Mouse (Mus musculus) midbrain, embryonic 14.5 days (tissue): Measurements from ENCODE around the gene Dnase1l2. TPM values are rescaled to one million over a fixed set of nuclear protein-coding genes. Genes with fewer than 3 reads are reported as not detected.
"Not testable (repeated sequence)": the region's sequence is repeated elsewhere in the genome, so short reads cannot be mapped to it uniquely, and the experiment has no call there.

Experiments used
- ATAC-seq: fragments of 200-750 bp; cut with Nextera tagmentation; 2 replicates; pipeline ENCODE4 v1.8.0; 2017; ENCODE audit warnings: moderate number of reproducible peaks, moderate library complexity; ENCODE audit not compliant: low FRiP score, low TSS enrichment
- DNase-seq: peaks from one replicate; pipeline ENCODE4 v3.0.0-alpha.2; 2015
- H3K27ac ChIP-seq: fragments of 300-500 bp; sonication (generic); replicated peaks from 2 replicates; pipeline ENCODE4 v1.5.1; 2014; ENCODE audit warnings: mild to moderate bottlenecking, low read depth, low read length, moderate library complexity
- H3K27me3 ChIP-seq: fragments of 300-500 bp; sonication (generic); 2 replicates; pipeline ENCODE4 v1.6.1; 2014; ENCODE audit warnings: low read length, control low read depth, mixed read lengths; ENCODE audit not compliant: control insufficient read depth, insufficient read depth
- H3K36me3 ChIP-seq: fragments of 300-500 bp; sonication (generic); 2 replicates; pipeline ENCODE4 v1.6.1; 2014; ENCODE audit warnings: low read length, control low read depth; ENCODE audit not compliant: control insufficient read depth, insufficient read depth
- H3K4me1 ChIP-seq: fragments of 300-500 bp; sonication (generic); 2 replicates; pipeline ENCODE4 v1.6.1; 2014; ENCODE audit warnings: mild to moderate bottlenecking, antibody characterized with exemption, low read length, control low read depth; ENCODE audit not compliant: control insufficient read depth, insufficient read depth
- H3K4me2 ChIP-seq: fragments of 300-500 bp; sonication (generic); 2 replicates; pipeline ENCODE4 v1.6.1; 2014; ENCODE audit warnings: mild to moderate bottlenecking, low read length, moderate library complexity
- H3K4me3 ChIP-seq: fragments of 300-500 bp; sonication (generic); replicated peaks from 2 replicates; pipeline ENCODE4 v1.5.1; 2014; ENCODE audit warnings: low read depth, low read length
- H3K9ac ChIP-seq: fragments of 300-500 bp; sonication (generic); replicated peaks from 2 replicates; pipeline ENCODE4 v1.6.1; 2014; ENCODE audit warnings: mild to moderate bottlenecking, low read length, moderate library complexity
- H3K9me3 ChIP-seq: fragments of 300-500 bp; sonication (generic); 2 replicates; pipeline ENCODE4 v1.6.1; 2016; ENCODE audit warnings: low read length, control low read depth, mixed read lengths; ENCODE audit not compliant: control insufficient read depth
- WGBS: fragments of 180-500 bp; shearing (Covaris S2); extraction: QIAGEN DNeasy Blood & Tissue Kit; methylation state at CpG from one replicate; pipeline ENCODE4 v1.1.7; 2014; 5-methylcytosine and 5-hydroxymethylcytosine counted together
- polyA plus RNA-seq: library from polyadenylated mRNA; unstranded; fragments of >200 nt; fragmentation: Nextera tagmentation; extraction: Ambion mirVana; gene quantifications from 2 replicates; pipeline ENCODE4 v1.2.1, GENCODE M21; 2014

The Dnase1l2 gene
- polyA plus RNA-seq, 1 experiment from 2014 or later, result 4.2 TPM

GRCm38 (mm10) chr17:24426471-24427169 lies 16.3 kb downstream of the Dnase1l2 start, which contains the start of gene Eci1:
TSS of gene Eci1 (plus strand) at chr17:24426641.
- Histone ChIP-seq H3K36me3 (peaks cover 37% of the 10 kb centered on the region), H3K27ac (peak within 1 kb of the TSS; percentile 91), H3K27me3 (no peaks in the 10 kb centered on the region), H3K4me2 (peak within 1 kb of the TSS; percentile 70), H3K4me3 (peak within 1 kb of the TSS; percentile 57), H3K4me1 (0 out of 2 replicates have a peak, but pooled peaks cover 4% of the 10 kb centered on the region), H3K9me3 (no peaks in the 10 kb centered on the region), H3K9ac (peak within 1 kb of the TSS; percentile 87)
- DNase-seq (peak; percentile 90), ATAC-seq (peak; percentile 94)
- under 1% methylated on average over 48 of the region's 48 CpGs for WGBS

- Histone ChIP-seq H3K27ac (peak overlapping the region; percentile 91), H3K9ac (no peak overlapping the region), H3K9me3 (no peaks in the 10 kb centered on the region), H3K36me3 (peaks cover 44% of the 10 kb centered on the region), H3K4me2 (peak overlapping the region; percentile 70), H3K4me1 (0 out of 2 replicates have a peak, but pooled peaks cover 4% of the 10 kb centered on the region), H3K27me3 (no peaks in the 10 kb centered on the region), H3K4me3 (no peak overlapping the region)
- no peak for DNase-seq
- 90% methylated on average over 7 of the region's 7 CpGs for WGBS
- no peak for ATAC-seq
Observed at GRCm38 (mm10) chr17:24425905-24426304, 17.0 kb downstream of the Dnase1l2 start.

- not testable (repeated sequence) for H3K9ac ChIP-seq, ATAC-seq, H3K4me2 ChIP-seq, H3K4me3 ChIP-seq, DNase-seq, H3K4me1 ChIP-seq, H3K9me3 ChIP-seq, H3K27ac ChIP-seq, H3K27me3 ChIP-seq
- 95% methylated on average over 5 of the region's 8 CpGs for WGBS
- H3K36me3 ChIP-seq, result peaks cover 50% of the 10 kb centered on the region
Observed at GRCm38 (mm10) chr17:24425326-24425725, 17.6 kb downstream of the Dnase1l2 start.

GRCm38 (mm10) chr17:24424489-24424888 lies 18.4 kb downstream of the Dnase1l2 start:
- Histone ChIP-seq H3K9me3 (no peaks in the 10 kb centered on the region), H3K27me3 (no peaks in the 10 kb centered on the region), H3K36me3 (peaks cover 58% of the 10 kb centered on the region), H3K9ac (no peak overlapping the region), H3K4me1 (0 out of 2 replicates have a peak, but pooled peaks cover 4% of the 10 kb centered on the region), H3K27ac (no peak overlapping the region), H3K4me2 (no peak overlapping the region), H3K4me3 (no peak overlapping the region)
- DNase-seq (no peak), ATAC-seq (no peak)
- WGBS, result 96% methylated on average over 5 of the region's 5 CpGs

GRCm38 (mm10) chr17:24423114-24423513 lies 19.8 kb downstream of the Dnase1l2 start:
- Histone ChIP-seq H3K4me2 (no peak overlapping the region), H3K4me3 (no peak overlapping the region), H3K4me1 (0 out of 2 replicates have a peak, but pooled peaks cover 4% of the 10 kb centered on the region), H3K27ac (no peak overlapping the region), H3K9me3 (no peaks in the 10 kb centered on the region), H3K27me3 (no peaks in the 10 kb centered on the region), H3K9ac (no peak overlapping the region), H3K36me3 (peaks cover 72% of the 10 kb centered on the region)
- no peak for ATAC-seq
- WGBS, result 96% methylated on average over 4 of the region's 4 CpGs
- no peak for DNase-seq

GRCm38 (mm10) chr17:24416051-24416652 lies 26.8 kb downstream of the Dnase1l2 start:
- ATAC-seq (no peak), DNase-seq (no peak)
- Histone ChIP-seq H3K4me3 (peak overlapping the region; percentile 94; the same call in 1 of the 2 replicates), H3K4me2 (peak overlapping the region; percentile 65), H3K36me3 (peaks cover 44% of the 10 kb centered on the region), H3K27me3 (no peaks in the 10 kb centered on the region), H3K9me3 (no peaks in the 10 kb centered on the region), H3K27ac (no peak overlapping the region), H3K9ac (no peak overlapping the region), H3K4me1 (peaks cover 13% of the 10 kb centered on the region)
- 95% methylated on average over 3 of the region's 3 CpGs for WGBS

- Histone ChIP-seq H3K27ac (peak overlapping the region; percentile 91), H3K4me2 (peak overlapping the region; percentile 65), H3K4me3 (peak overlapping the region; percentile 94), H3K9me3 (no peaks in the 10 kb centered on the region), H3K9ac (peak overlapping the region; percentile 81), H3K4me1 (peaks cover 13% of the 10 kb centered on the region), H3K36me3 (peaks cover 40% of the 10 kb centered on the region), H3K27me3 (no peaks in the 10 kb centered on the region)
- under 1% methylated on average over 21 of the region's 21 CpGs for WGBS
- DNase-seq (no peak), ATAC-seq (no peak; the same call in none of the 2 replicates)
Observed at GRCm38 (mm10) chr17:24415011-24415410, 27.9 kb downstream of the Dnase1l2 start.

- Histone ChIP-seq H3K4me3 (peak within 1 kb of the TSS; percentile 94), H3K9me3 (no peaks in the 10 kb centered on the region), H3K9ac (peak within 1 kb of the TSS; percentile 81), H3K4me2 (peak within 1 kb of the TSS; percentile 65), H3K27ac (peak within 1 kb of the TSS; percentile 91), H3K4me1 (peaks cover 13% of the 10 kb centered on the region), H3K36me3 (peaks cover 40% of the 10 kb centered on the region), H3K27me3 (no peaks in the 10 kb centered on the region)
- ATAC-seq, result peak; percentile 97
- 1% methylated on average over 64 of the region's 64 CpGs for WGBS
- DNase-seq, result peak; percentile 100
Observed at GRCm38 (mm10) chr17:24414230-24414976, 28.5 kb downstream of the Dnase1l2 start, which contains the start of gene Rnps1. TSS of gene Rnps1 (plus strand) at chr17:24414565.
